Mouse (Mus musculus) MEL (cell line): ENCODE results near the gene Nprl3.

ENCODE experiments used
- BHLHE40 ChIP-seq: IDR thresholded peaks from 2 replicates; pipeline ENCODE4 v1.6.1; 2012; ENCODE audit warnings: low read depth, mild to moderate bottlenecking, inconsistent platforms, low read length, improper control_type of control experiment, borderline replicate concordance
- CTCF ChIP-seq, 3 experiments: IDR thresholded peaks in 2 of 3; conservative IDR thresholded peaks in 1 of 3; 2 replicates each; pipeline ENCODE4 v1.5.1; 2011 to 2012; ENCODE audit warnings: low read length in 3 of 3, low read depth in 2 of 3, mild to moderate bottlenecking in 2 of 3, improper control_type of control experiment in 1 of 3, inconsistent platforms in 1 of 3, mixed read lengths in 1 of 3, moderate library complexity in 1 of 3; ENCODE audit not compliant: control insufficient read depth in 1 of 3, insufficient read depth in 1 of 3, poor library complexity in 1 of 3, severe bottlenecking in 1 of 3
- GABPA ChIP-seq: IDR thresholded peaks from 2 replicates; pipeline ENCODE4 v1.6.1; 2012; ENCODE audit warnings: low read depth, mild to moderate bottlenecking, inconsistent platforms, low read length, improper control_type of control experiment, moderate library complexity
- POLR2A ChIP-seq, 2 experiments: IDR thresholded peaks; 2 replicates each; pipeline ENCODE4 v1.6.1; 2011 to 2012; ENCODE audit warnings: low read length in 2 of 2, mild to moderate bottlenecking in 2 of 2, control low read depth in 1 of 2, improper control_type of control experiment in 1 of 2, low read depth in 1 of 2, moderate library complexity in 1 of 2; ENCODE audit not compliant: control insufficient read depth in 1 of 2, insufficient read depth in 1 of 2, poor library complexity in 1 of 2
- RCOR1 ChIP-seq: IDR thresholded peaks from 2 replicates; pipeline ENCODE4 v1.6.1; 2012; ENCODE audit warnings: low read depth, mild to moderate bottlenecking, inconsistent platforms, low read length, improper control_type of control experiment
- TAL1 ChIP-seq: IDR thresholded peaks from 2 replicates; pipeline ENCODE4 v1.6.1; 2012; ENCODE audit warnings: mild to moderate bottlenecking, inconsistent platforms, low read length, moderate library complexity, mixed read lengths
- TBP ChIP-seq: IDR thresholded peaks from 2 replicates; pipeline ENCODE4 v1.8.0; 2011; ENCODE audit warnings: low read depth, low read length, improper control_type of control experiment
- TCF12 ChIP-seq: IDR thresholded peaks from 2 replicates; pipeline ENCODE4 v1.6.1; 2014; ENCODE audit warnings: low read depth, mild to moderate bottlenecking, inconsistent platforms, low read length, improper control_type of control experiment, moderate library complexity
- UBTF ChIP-seq: IDR thresholded peaks from 2 replicates; pipeline ENCODE4 v1.6.1; 2012; ENCODE audit warnings: low read depth, mild to moderate bottlenecking, inconsistent platforms, low read length, improper control_type of control experiment, moderate library complexity, borderline replicate concordance; ENCODE audit not compliant: insufficient read depth
- ZNF384 ChIP-seq: IDR thresholded peaks from 2 replicates; pipeline ENCODE4 v1.6.1; 2012; ENCODE audit warnings: low read depth, mild to moderate bottlenecking, inconsistent platforms, low read length, improper control_type of control experiment

DNA sequence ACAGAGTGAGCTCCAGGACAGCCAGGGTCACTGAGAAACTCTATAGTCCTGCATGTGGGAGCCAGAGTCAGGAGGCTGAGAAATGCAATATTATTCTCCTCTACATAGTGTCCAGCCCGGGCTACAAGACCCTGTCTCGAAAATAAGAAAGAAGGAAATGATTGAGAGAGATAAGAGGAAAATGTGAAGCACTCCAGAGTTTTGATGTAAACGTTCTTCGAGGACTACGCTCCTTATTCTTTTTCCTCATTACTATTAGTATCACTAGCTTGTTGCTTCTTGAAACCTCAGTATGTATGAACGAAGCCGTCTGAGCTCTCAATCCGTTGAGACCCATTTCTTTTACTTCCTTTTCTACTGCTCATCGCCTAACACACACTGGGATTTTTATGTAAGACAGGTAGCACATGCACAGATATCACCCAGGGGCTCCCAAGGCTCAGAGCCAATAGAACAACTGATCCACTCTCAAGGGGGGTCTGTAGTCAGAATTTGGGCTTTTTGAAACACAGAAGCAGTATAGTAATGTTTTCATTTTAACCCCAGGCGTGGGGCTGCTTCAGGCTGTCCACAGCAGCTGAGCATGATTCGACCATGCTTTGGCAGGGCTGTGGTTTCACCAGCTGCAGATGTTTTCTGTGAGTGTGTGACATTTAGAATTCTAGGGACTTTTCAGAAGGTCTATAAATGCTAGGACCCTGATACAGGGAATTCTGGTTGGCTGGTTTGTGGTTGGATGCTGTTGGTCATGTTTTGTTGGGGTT, 65.4 kb downstream of the Nprl3 start:
- no peak for TF ChIP-seq POLR2A (IDR thresholded peaks at IDR 0.05; ENCODE audit: control insufficient read depth in 1 of 2, insufficient read depth in 1 of 2, low read depth in 1 of 2, low read length in 2 of 2, poor library complexity in 1 of 2)
- TF ChIP-seq BHLHE40, result no peak
- TF ChIP-seq UBTF, result no peak
- TF ChIP-seq TAL1, result no peak
- TF ChIP-seq ZNF384, result no peak
- no peak for TF ChIP-seq CTCF (IDR thresholded peaks at IDR 0.05 in 2 of 3, conservative IDR thresholded peaks at IDR 0.05 in 1 of 3; ENCODE audit: control insufficient read depth in 1 of 3, insufficient read depth in 1 of 3, low read depth in 2 of 3, low read length in 3 of 3, poor library complexity in 1 of 3, severe bottlenecking in 1 of 3)
- TF ChIP-seq GABPA, result no peak
- TF ChIP-seq TBP, result no peak
- TF ChIP-seq RCOR1, result no peak
- TF ChIP-seq TCF12, result no peak
